Mouse (Mus musculus) liver, embryonic 14.5 days (tissue): Measurements from ENCODE around the gene Cpeb4. TPM values are rescaled to one million over a fixed set of nuclear protein-coding genes. Genes with fewer than 3 reads are reported as not detected.

ENCODE experiments used
- ATAC-seq: fragments of 200-750 bp; cut with Nextera tagmentation; 2 replicates; pipeline ENCODE4 v1.8.0; 2017; ENCODE audit warnings: moderate number of reproducible peaks, mild to moderate bottlenecking, moderate library complexity; ENCODE audit not compliant: insufficient read depth
- DNase-seq, 3 experiments: peaks; one replicate each; pipeline ENCODE4 v3.0.0-alpha.2; 2012 to 2013; ENCODE audit warnings: low read depth in 3 of 3, low spot score in 3 of 3
- H3K27ac ChIP-seq: fragments of 300-500 bp; sonication (generic); 2 replicates; pipeline ENCODE4 v1.5.1; 2014; ENCODE audit warnings: moderate library complexity, mild to moderate bottlenecking, control low read depth, inconsistent platforms
- H3K27me3 ChIP-seq: fragments of 300-500 bp; sonication (generic); 2 replicates; pipeline ENCODE4 v1.6.1; 2014; ENCODE audit warnings: mild to moderate bottlenecking, low read length, moderate library complexity; ENCODE audit not compliant: control insufficient read depth, insufficient read depth
- H3K36me3 ChIP-seq: fragments of 300-500 bp; sonication (generic); replicated peaks from 2 replicates; pipeline ENCODE4 v1.6.1; 2014; ENCODE audit warnings: low read depth; ENCODE audit not compliant: control insufficient read depth, insufficient read depth
- H3K4me1 ChIP-seq, 2 experiments: fragments of 200-500 bp in 1 of 2; fragments of 300-500 bp in 1 of 2; sonication (generic) in 1 of 2; replicated peaks; 2 replicates each; pipeline ENCODE4 v1.6.1; 2012 to 2014; ENCODE audit warnings: antibody characterized with exemption in 1 of 2, inconsistent platforms in 1 of 2, low read length in 1 of 2; ENCODE audit not compliant: control insufficient read depth in 2 of 2, insufficient read depth in 2 of 2
- H3K4me2 ChIP-seq: fragments of 300-500 bp; sonication (generic); 2 replicates; pipeline ENCODE4 v1.6.1; 2014; ENCODE audit warnings: low read depth, mild to moderate bottlenecking, control low read depth, moderate library complexity
- H3K4me3 ChIP-seq, 2 experiments: fragments of 200-500 bp in 1 of 2; fragments of 300-500 bp in 1 of 2; sonication (generic) in 1 of 2; 2 replicates each; pipeline ENCODE4 v1.5.1; 2012 to 2014; ENCODE audit warnings: low read depth in 2 of 2, low read length in 2 of 2, mild to moderate bottlenecking in 2 of 2, control low read depth in 1 of 2, inconsistent platforms in 1 of 2, moderate library complexity in 1 of 2; ENCODE audit not compliant: insufficient read depth in 1 of 2
- H3K9ac ChIP-seq: fragments of 300-500 bp; sonication (generic); replicated peaks from 2 replicates; pipeline ENCODE4 v1.6.1; 2014; ENCODE audit warnings: mild to moderate bottlenecking, control low read depth, moderate library complexity
- H3K9me3 ChIP-seq: fragments of 300-500 bp; sonication (generic); 2 replicates; pipeline ENCODE4 v1.6.1; 2016; ENCODE audit warnings: low read length, mixed read lengths; ENCODE audit not compliant: control insufficient read depth
- CTCF ChIP-seq: IDR thresholded peaks from 2 replicates; pipeline ENCODE4 v1.5.1; 2016; ENCODE audit warnings: antibody characterized with exemption, low read depth, control low read depth
- EP300 ChIP-seq: IDR thresholded peaks from 2 replicates; pipeline ENCODE4 v1.6.1; 2016; ENCODE audit warnings: antibody characterized with exemption, low read depth
- WGBS: fragments of 180-500 bp; shearing (Covaris S2); extraction: QIAGEN DNeasy Blood & Tissue Kit; methylation state at CpG from one replicate; pipeline ENCODE4 v1.1.7; 2014; ENCODE audit not compliant: insufficient replicate concordance; 5-methylcytosine and 5-hydroxymethylcytosine counted together
- polyA plus RNA-seq, 2 experiments: library from polyadenylated mRNA; depleted of rRNA in 1 of 2; stranded (reverse) in 1 of 2; unstranded in 1 of 2; fragments of >200 nt; fragmentation: Nextera tagmentation in 1 of 2; extraction: Ambion mirVana in 1 of 2; gene quantifications; 2 replicates each; pipeline versions ENCODE4 v1.2.1 to v1.2.3; 2012 to 2014

Cpeb4 gene
- polyA plus RNA-seq, 2 experiments = 25.1 to 29.4 TPM

GRCm38 (mm10) chr11:31896905-31897304 lies 24.9 kb downstream of the Cpeb4 start:
- Histone ChIP-seq H3K4me3 (peak overlapping the region; percentile 1 to 45; a peak in 2 of 4 replicates), H3K9ac (peak overlapping the region; percentile 25), H3K9me3 (no peaks in the 10 kb centered on the region), H3K4me2 (peak overlapping the region; percentile 69), H3K4me1 (peaks cover 46 to 61% of the 10 kb centered on the region in 2 experiments), H3K36me3 (peaks cover 82% of the 10 kb centered on the region), H3K27ac (peak overlapping the region; percentile 89), H3K27me3 (no peaks in the 10 kb centered on the region)
- TF ChIP-seq EP300 (peak; percentile 88), CTCF (no peak)
- DNase-seq (peak; percentile 64 to 72 (median 67)), ATAC-seq (peak; percentile 88)
- 25% methylated on average over 3 of the region's 3 CpGs for WGBS

- TF ChIP-seq EP300 (no peak), CTCF (no peak)
- Histone ChIP-seq H3K4me1 (peaks cover 40 to 53% of the 10 kb centered on the region in 2 experiments), H3K4me3 (no peak overlapping the region), H3K9me3 (no peaks in the 10 kb centered on the region), H3K36me3 (peaks cover 79% of the 10 kb centered on the region), H3K27ac (no peak overlapping the region), H3K4me2 (no peak overlapping the region), H3K27me3 (no peaks in the 10 kb centered on the region), H3K9ac (no peak overlapping the region)
- no peak for ATAC-seq
- DNase-seq = no peak
Observed at GRCm38 (mm10) chr11:31899166-31899565, 27.2 kb downstream of the Cpeb4 start.

- no peak overlapping the region for H3K4me3 ChIP-seq
- H3K4me1 ChIP-seq = peaks cover 39 to 43% of the 10 kb centered on the region in 2 experiments
- DNase-seq (no peak), ATAC-seq (no peak)
- H3K4me2 ChIP-seq = no peak overlapping the region
- 43% methylated on average over 1 of the region's 1 CpGs for WGBS
- H3K27ac ChIP-seq = no peak overlapping the region
- no peak for TF ChIP-seq EP300
- no peak overlapping the region for H3K9ac ChIP-seq
- H3K9me3 ChIP-seq = no peaks in the 10 kb centered on the region
- H3K36me3 ChIP-seq = peaks cover 74% of the 10 kb centered on the region
- no peaks in the 10 kb centered on the region for H3K27me3 ChIP-seq
Observed at GRCm38 (mm10) chr11:31900736-31901135, 28.7 kb downstream of the Cpeb4 start.

- Histone ChIP-seq H3K4me2 (no peak overlapping the region), H3K36me3 (peaks cover 58% of the 10 kb centered on the region), H3K9ac (no peak overlapping the region), H3K9me3 (no peaks in the 10 kb centered on the region), H3K4me3 (no peak overlapping the region), H3K27ac (no peak overlapping the region), H3K4me1 (peaks cover 26 to 31% of the 10 kb centered on the region in 2 experiments), H3K27me3 (no peaks in the 10 kb centered on the region)
- ATAC-seq = 0 out of 2 replicates have a peak, but pooled peaks have one; percentile 14
- 46% methylated on average over 1 of the region's 1 CpGs for whole genome bisulfite sequencing
- DNase-seq = no peak
- TF ChIP-seq EP300 (no peak), CTCF (no peak)
Observed at GRCm38 (mm10) chr11:31902251-31903001, 30.4 kb downstream of the Cpeb4 start.

- DNase-seq (no peak), ATAC-seq (no peak)
- Histone ChIP-seq H3K4me2 (no peak overlapping the region), H3K9me3 (no peaks in the 10 kb centered on the region), H3K4me1 (peaks cover 8 to 16% of the 10 kb centered on the region in 2 experiments; a peak in 3 of 4 replicates), H3K27me3 (no peaks in the 10 kb centered on the region), H3K4me3 (no peak overlapping the region), H3K27ac (no peak overlapping the region), H3K36me3 (peaks cover 49% of the 10 kb centered on the region), H3K9ac (no peak overlapping the region)
- TF ChIP-seq EP300 (no peak), CTCF (no peak)
Observed at GRCm38 (mm10) chr11:31906499-31906898, 34.5 kb downstream of the Cpeb4 start.
